In genomic region chr13:80883190-80883589, GRCm38 (mm10) we compare ENCODE assay signal across 8 mouse cellular contexts. TPM values are rescaled to one million over a fixed set of nuclear protein-coding genes. Genes with fewer than 3 reads are reported as not detected.
A peak's percentile ranks its signal among the peaks of the same experiment; 100 is the strongest.
DNase-seq lines count a peak whose midpoint lies in the region; ATAC-seq lines count a peak whose summit lies in the region.

TSS of gene Arrdc3 (plus strand) at chr13:80883384.

- 1% methylated on average over 31 of the region's 31 CpGs for WGBS in hindbrain, embryonic 12.5 days

- peaks cover 7% of the 10 kb centered on the region; the same call in 1 of the 2 replicates for H3K36me3 ChIP-seq in hindbrain, embryonic 12.5 days

- H3K9me3 ChIP-seq in hindbrain, embryonic 12.5 days (replicated peaks): no peaks in the 10 kb centered on the region

- H3K4me1 ChIP-seq in hindbrain, embryonic 12.5 days: 0 out of 2 replicates have a peak, but pooled peaks cover 2% of the 10 kb centered on the region

- peak within 1 kb of the TSS; percentile 56 for H3K4me2 ChIP-seq in hindbrain, embryonic 12.5 days (replicated peaks)

- peak within 1 kb of the TSS; percentile 75 for H3K4me3 ChIP-seq in hindbrain, embryonic 12.5 days

- DNase-seq in Muller cell, postnatal 12 days (ENCODE audit: inconsistent ontology term): peak; percentile 96
- peak; percentile 98 for DNase-seq in cerebellum, adult 9-11 months
- DNase-seq in frontal cortex, postnatal 10 days (ENCODE audit: low spot score in 2 of 2): peak; percentile 93 to 96
- peak; percentile 94 to 98 for DNase-seq in layer of hippocampus, postnatal 14 days (ENCODE audit: low spot score in 2 of 2)
- DNase-seq in lung, postnatal 14 days: peak; percentile 98
- DNase-seq in retina, adult 2 months (ENCODE audit: low read depth, low spot score): peak; percentile 97
- DNase-seq in thymus, postnatal 36 days: peak; percentile 95 to 97

- ATAC-seq in hindbrain, embryonic 12.5 days (ENCODE audit: low FRiP score): peak; percentile 58

- peak within 1 kb of the TSS; percentile 100 for H3K27ac ChIP-seq in hindbrain, embryonic 12.5 days

- no peaks in the 10 kb centered on the region for H3K27me3 ChIP-seq in hindbrain, embryonic 12.5 days

- H3K9ac ChIP-seq in hindbrain, embryonic 12.5 days: peak within 1 kb of the TSS; percentile 99

RNA-seq across cellular contexts. Expression of gene Arrdc3, which starts in this region (rescaled TPM):
- 78.9 and 87.9 TPM in 2 replicates for polyA plus RNA-seq in hindbrain, embryonic 12.5 days (2016; fragmentation: Nextera tagmentation; extraction: Ambion mirVana)
- total RNA-seq in layer of hippocampus, postnatal 14 days (2021): 10 to 100 TPM; 35.7 to 39.1 TPM

Comparison
In these comparisons a context has a peak if more than half of its experiments do, and no peak if none do; other contexts are left out.
1. Peak in every context shown above with its lines: DNase-seq, ATAC-seq, H3K4me3 ChIP-seq and H3K27ac ChIP-seq.